Mouse (Mus musculus): ENCODE measurements at regions not wholly inside any gene's neighbourhood (a gene's known extent, or its start where the extent isn't known, plus 50 kb on each side); places are given as distances from the start of the nearest gene placed in this dataset.

DNA sequence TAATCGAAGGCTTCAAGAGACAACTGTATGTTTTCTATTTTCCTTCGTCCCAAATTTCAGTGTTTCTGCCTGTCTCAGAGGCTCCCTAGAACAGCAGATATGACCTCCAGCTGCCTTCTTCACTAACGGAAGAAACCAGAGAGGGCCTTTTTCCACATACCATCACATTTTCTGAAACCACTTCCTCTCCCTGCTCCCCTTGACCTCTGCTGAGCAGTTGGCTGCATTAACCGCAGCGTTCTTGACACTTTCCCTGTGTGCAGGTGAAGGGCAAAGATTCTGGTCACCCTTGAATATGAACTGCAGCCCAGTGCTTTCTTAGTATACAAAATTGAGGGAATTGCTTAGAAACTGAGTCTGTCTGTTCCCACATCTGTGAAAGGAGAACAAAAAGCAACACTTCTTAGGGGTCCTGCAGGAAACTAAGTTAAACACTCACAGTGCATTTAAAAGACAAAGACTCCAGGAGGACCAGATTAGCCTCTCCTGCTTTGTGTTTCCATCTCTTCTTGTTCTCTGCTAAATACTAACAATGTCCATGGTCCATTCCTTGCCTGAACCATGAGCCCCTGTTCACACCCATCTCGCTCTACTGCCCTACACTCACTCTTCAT, 98.4 kb downstream of the Akap11 start:
- no peaks in the 10 kb centered on the region for H3K9me3 ChIP-seq (ENCODE audit: control insufficient read depth, low read length)
- H3K4me2 ChIP-seq (ENCODE audit: low read length) = no peak overlapping the region
- H3K9ac ChIP-seq (ENCODE audit: low read length) = no peak overlapping the region
- H3K36me3 ChIP-seq (ENCODE audit: control insufficient read depth, insufficient read depth, low read length) = no peaks in the 10 kb centered on the region
- peaks cover 0 to 3% of the 10 kb centered on the region in 2 experiments; a peak in 1 of 4 replicates for H3K4me1 ChIP-seq (ENCODE audit: control insufficient read depth in 2 of 2, insufficient read depth in 2 of 2, low read length in 2 of 2)
- H3K4me3 ChIP-seq (ENCODE audit: control insufficient read depth in 1 of 2, insufficient read depth in 1 of 2, low read depth in 1 of 2, low read length in 2 of 2) = no peak overlapping the region
- 62% methylated on average over 6 of the region's 6 CpGs for WGBS
- no peaks in the 10 kb centered on the region for H3K27me3 ChIP-seq (ENCODE audit: control insufficient read depth, insufficient read depth, low read length)
- no peak overlapping the region for H3K27ac ChIP-seq (replicated peaks in 1 of 2; ENCODE audit: control insufficient read depth in 1 of 2, insufficient read depth in 1 of 2, low read depth in 2 of 2, low read length in 2 of 2)
- ATAC-seq (ENCODE audit: insufficient number of reproducible peaks, insufficient read depth, low FRiP score, low read depth) = no peak

DNA sequence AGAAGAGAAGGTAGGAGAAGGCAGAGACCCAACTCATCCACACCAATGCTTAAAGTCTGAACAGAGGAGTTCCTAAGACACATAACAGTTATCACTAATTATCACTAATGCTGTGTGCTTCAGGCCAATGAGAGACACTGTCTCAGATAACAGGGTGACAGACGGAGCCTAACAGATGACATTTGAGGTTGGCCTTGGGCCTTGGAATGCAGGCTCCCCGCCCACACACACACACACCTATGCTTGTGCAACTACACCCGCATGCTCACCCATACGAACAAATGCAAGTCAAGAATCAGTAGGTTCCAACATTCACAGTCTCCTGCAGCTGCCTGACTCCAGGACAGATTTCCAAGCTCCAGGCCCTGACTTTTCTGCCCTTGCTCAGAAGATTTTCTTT, 100.0 kb downstream of the Akap11 start:
- Histone ChIP-seq H3K9ac (ENCODE audit: low read length) (no peak overlapping the region), H3K9me3 (ENCODE audit: control insufficient read depth, low read length) (no peaks in the 10 kb centered on the region), H3K4me3 (ENCODE audit: control insufficient read depth in 1 of 2, insufficient read depth in 1 of 2, low read depth in 1 of 2, low read length in 2 of 2) (no peak overlapping the region), H3K4me1 (ENCODE audit: control insufficient read depth in 2 of 2, insufficient read depth in 2 of 2, low read length in 2 of 2) (peaks cover 0 to 3% of the 10 kb centered on the region in 2 experiments; a peak in 1 of 4 replicates), H3K4me2 (ENCODE audit: low read length) (no peak overlapping the region), H3K36me3 (ENCODE audit: control insufficient read depth, insufficient read depth, low read length) (no peaks in the 10 kb centered on the region), H3K27ac (replicated peaks in 1 of 2; ENCODE audit: control insufficient read depth in 1 of 2, insufficient read depth in 1 of 2, low read depth in 2 of 2, low read length in 2 of 2) (no peak overlapping the region), H3K27me3 (ENCODE audit: control insufficient read depth, insufficient read depth, low read length) (no peaks in the 10 kb centered on the region)
- no peak for ATAC-seq (ENCODE audit: insufficient number of reproducible peaks, insufficient read depth, low FRiP score, low read depth)
- 63% methylated on average over 4 of the region's 4 CpGs for WGBS

DNA sequence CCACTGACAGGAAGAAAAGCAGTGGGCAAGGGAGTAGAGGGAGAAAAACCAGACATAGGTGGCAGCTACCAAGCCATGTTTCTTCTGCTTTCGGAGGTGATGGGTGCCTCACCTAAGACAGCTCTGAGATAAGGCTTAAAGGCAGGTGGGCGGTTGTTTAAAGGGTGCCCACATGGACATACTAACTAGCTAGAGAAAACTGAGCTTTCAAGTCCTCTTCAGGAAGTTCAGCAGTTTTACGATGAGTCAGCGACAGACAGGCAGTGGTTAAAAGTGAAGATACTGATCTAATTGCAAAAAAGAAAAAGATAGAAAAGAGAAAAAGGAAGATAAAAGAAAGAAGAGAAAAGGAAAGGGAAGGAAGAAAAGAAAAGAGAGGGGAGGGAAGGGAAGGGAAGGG, 100.6 kb downstream of the Akap11 start:
- no peaks in the 10 kb centered on the region for H3K27me3 ChIP-seq (ENCODE audit: control insufficient read depth, insufficient read depth, low read length)
- H3K4me2 ChIP-seq (ENCODE audit: low read length) = no peak overlapping the region
- H3K9ac ChIP-seq (ENCODE audit: low read length) = no peak overlapping the region
- H3K4me1 ChIP-seq (ENCODE audit: control insufficient read depth in 2 of 2, insufficient read depth in 2 of 2, low read length in 2 of 2) = peaks cover 0 to 3% of the 10 kb centered on the region in 2 experiments; a peak in 1 of 4 replicates
- H3K27ac ChIP-seq (replicated peaks in 1 of 2; ENCODE audit: control insufficient read depth in 1 of 2, insufficient read depth in 1 of 2, low read depth in 2 of 2, low read length in 2 of 2) = no peak overlapping the region
- H3K36me3 ChIP-seq (ENCODE audit: control insufficient read depth, insufficient read depth, low read length) = no peaks in the 10 kb centered on the region
- WGBS = 78% methylated on average over 4 of the region's 4 CpGs
- ATAC-seq (ENCODE audit: insufficient number of reproducible peaks, insufficient read depth, low FRiP score, low read depth) = no peak
- H3K4me3 ChIP-seq (ENCODE audit: control insufficient read depth in 1 of 2, insufficient read depth in 1 of 2, low read depth in 1 of 2, low read length in 2 of 2) = no peak overlapping the region
- no peaks in the 10 kb centered on the region for H3K9me3 ChIP-seq (ENCODE audit: control insufficient read depth, low read length)

DNA sequence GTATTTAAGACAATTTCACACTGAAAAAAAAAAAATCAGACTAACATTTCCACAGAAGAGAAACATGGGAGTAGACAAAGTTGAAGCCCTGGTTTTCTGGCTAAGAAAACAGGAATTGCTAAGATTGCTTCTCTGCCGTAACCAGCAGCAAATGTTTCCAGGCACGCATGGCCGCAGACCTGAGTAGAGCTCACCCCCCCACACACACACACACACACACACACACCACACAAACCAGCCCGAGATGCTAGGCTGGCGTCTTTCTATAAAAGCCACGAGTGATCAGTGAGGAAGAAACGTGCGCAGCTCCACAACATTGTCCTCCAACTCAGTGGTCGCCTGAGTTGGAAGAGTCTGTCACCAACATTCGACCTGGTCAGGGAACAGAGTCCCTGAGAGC, 101.0 kb downstream of the Akap11 start:
- no peak for ATAC-seq (ENCODE audit: insufficient number of reproducible peaks, insufficient read depth, low FRiP score, low read depth)
- H3K27ac ChIP-seq (replicated peaks in 1 of 2; ENCODE audit: control insufficient read depth in 1 of 2, insufficient read depth in 1 of 2, low read depth in 2 of 2, low read length in 2 of 2) = no peak overlapping the region
- 0 out of 2 replicates have a peak, but pooled peaks cover under 1% of the 10 kb centered on the region for H3K9me3 ChIP-seq (ENCODE audit: control insufficient read depth, low read length)
- H3K9ac ChIP-seq (ENCODE audit: low read length) = no peak overlapping the region
- WGBS = 82% methylated on average over 10 of the region's 10 CpGs
- no peak overlapping the region for H3K4me2 ChIP-seq (ENCODE audit: low read length)
- no peak overlapping the region for H3K4me3 ChIP-seq (ENCODE audit: control insufficient read depth in 1 of 2, insufficient read depth in 1 of 2, low read depth in 1 of 2, low read length in 2 of 2)
- H3K4me1 ChIP-seq (ENCODE audit: control insufficient read depth in 2 of 2, insufficient read depth in 2 of 2, low read length in 2 of 2) = peaks cover 0 to 3% of the 10 kb centered on the region in 2 experiments; a peak in 1 of 4 replicates
- no peaks in the 10 kb centered on the region for H3K27me3 ChIP-seq (ENCODE audit: control insufficient read depth, insufficient read depth, low read length)
- H3K36me3 ChIP-seq (ENCODE audit: control insufficient read depth, insufficient read depth, low read length) = no peaks in the 10 kb centered on the region

DNA sequence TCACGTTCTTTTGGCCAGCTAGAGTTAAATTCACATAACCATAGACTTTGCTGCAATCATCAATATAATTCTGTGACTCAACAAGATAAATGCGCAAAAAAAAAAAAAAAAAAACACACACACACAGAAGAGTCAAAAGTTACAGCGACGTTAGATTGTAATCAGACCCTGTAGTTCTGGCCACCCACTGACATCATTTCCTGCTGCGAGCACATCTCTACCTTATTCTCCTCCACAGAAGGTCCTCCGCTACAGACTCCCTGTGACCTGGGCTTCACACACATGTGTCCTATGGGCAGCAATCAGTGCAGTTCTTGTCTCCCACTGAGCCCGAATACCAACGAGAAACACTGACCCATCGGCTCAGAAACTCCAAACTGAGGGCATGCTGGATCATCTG, 101.9 kb downstream of the Akap11 start:
- H3K4me3 ChIP-seq (ENCODE audit: control insufficient read depth in 1 of 2, insufficient read depth in 1 of 2, low read depth in 1 of 2, low read length in 2 of 2) = no peak overlapping the region
- H3K9me3 ChIP-seq (ENCODE audit: control insufficient read depth, low read length) = 0 out of 2 replicates have a peak, but pooled peaks cover 2% of the 10 kb centered on the region
- peaks cover 0 to 3% of the 10 kb centered on the region in 2 experiments; a peak in 1 of 4 replicates for H3K4me1 ChIP-seq (ENCODE audit: control insufficient read depth in 2 of 2, insufficient read depth in 2 of 2, low read length in 2 of 2)
- no peak for ATAC-seq (ENCODE audit: insufficient number of reproducible peaks, insufficient read depth, low FRiP score, low read depth)
- H3K27me3 ChIP-seq (ENCODE audit: control insufficient read depth, insufficient read depth, low read length) = no peaks in the 10 kb centered on the region
- no peaks in the 10 kb centered on the region for H3K36me3 ChIP-seq (ENCODE audit: control insufficient read depth, insufficient read depth, low read length)
- no peak overlapping the region for H3K27ac ChIP-seq (replicated peaks in 1 of 2; ENCODE audit: control insufficient read depth in 1 of 2, insufficient read depth in 1 of 2, low read depth in 2 of 2, low read length in 2 of 2)
- 83% methylated on average over 9 of the region's 9 CpGs for WGBS
- H3K9ac ChIP-seq (ENCODE audit: low read length) = no peak overlapping the region
- H3K4me2 ChIP-seq (ENCODE audit: low read length) = no peak overlapping the region

DNA sequence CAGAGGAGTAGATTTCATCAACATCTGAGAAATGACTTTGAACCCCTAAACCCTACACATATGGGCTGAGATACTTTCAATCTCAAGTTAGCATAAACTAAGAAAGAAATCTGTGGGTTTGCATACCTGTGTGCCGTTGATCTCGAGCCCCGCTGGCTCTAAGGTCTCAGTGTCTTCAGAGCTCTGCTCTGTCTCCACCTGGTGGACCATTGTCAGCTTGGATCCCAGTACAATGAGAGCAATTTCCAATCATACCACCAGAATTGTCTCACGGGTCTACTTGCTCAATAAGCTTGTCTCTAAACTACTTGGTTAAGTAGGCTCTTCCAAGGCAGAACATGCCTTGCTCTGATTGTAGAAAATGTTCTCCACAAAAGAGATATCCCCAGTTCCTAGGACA, 102.5 kb downstream of the Akap11 start:
- no peak for ATAC-seq (ENCODE audit: insufficient number of reproducible peaks, insufficient read depth, low FRiP score, low read depth)
- H3K9ac ChIP-seq (ENCODE audit: low read length) = no peak overlapping the region
- H3K4me1 ChIP-seq (ENCODE audit: control insufficient read depth in 2 of 2, insufficient read depth in 2 of 2, low read length in 2 of 2) = peaks cover 0 to 3% of the 10 kb centered on the region in 2 experiments; a peak in 1 of 4 replicates
- 82% methylated on average over 4 of the region's 4 CpGs for WGBS
- H3K27ac ChIP-seq (replicated peaks in 1 of 2; ENCODE audit: control insufficient read depth in 1 of 2, insufficient read depth in 1 of 2, low read depth in 2 of 2, low read length in 2 of 2) = no peak overlapping the region
- no peaks in the 10 kb centered on the region for H3K27me3 ChIP-seq (ENCODE audit: control insufficient read depth, insufficient read depth, low read length)
- no peak overlapping the region for H3K4me3 ChIP-seq (ENCODE audit: control insufficient read depth in 1 of 2, insufficient read depth in 1 of 2, low read depth in 1 of 2, low read length in 2 of 2)
- no peaks in the 10 kb centered on the region for H3K36me3 ChIP-seq (ENCODE audit: control insufficient read depth, insufficient read depth, low read length)
- no peak overlapping the region for H3K4me2 ChIP-seq (ENCODE audit: low read length)
- 0 out of 2 replicates have a peak, but pooled peaks cover 2% of the 10 kb centered on the region for H3K9me3 ChIP-seq (ENCODE audit: control insufficient read depth, low read length)

DNA sequence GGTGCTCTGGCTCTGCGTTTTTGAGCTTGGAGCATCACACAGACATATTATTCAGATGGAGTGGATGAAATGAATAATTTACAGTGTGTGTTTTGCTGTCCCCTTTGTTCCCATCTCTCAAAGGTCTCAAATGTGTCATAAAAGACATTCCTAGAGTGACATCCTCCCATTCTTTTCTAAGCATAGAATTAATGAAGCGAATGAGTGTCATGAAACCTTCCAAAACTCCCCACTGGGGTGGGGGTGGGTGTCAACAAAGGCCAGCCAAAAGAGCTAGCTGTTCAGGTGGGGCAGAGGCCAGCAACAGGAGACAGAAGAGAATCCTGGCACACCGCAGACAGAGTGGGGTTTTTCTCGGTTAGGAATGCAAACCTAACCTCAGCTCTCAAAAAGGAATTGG, 104.1 kb downstream of the Akap11 start:
- H3K4me1 ChIP-seq (ENCODE audit: control insufficient read depth in 2 of 2, insufficient read depth in 2 of 2, low read length in 2 of 2) = peaks cover 0 to 3% of the 10 kb centered on the region in 2 experiments; a peak in 1 of 4 replicates
- no peaks in the 10 kb centered on the region for H3K36me3 ChIP-seq (ENCODE audit: control insufficient read depth, insufficient read depth, low read length)
- no peak for ATAC-seq (ENCODE audit: insufficient number of reproducible peaks, insufficient read depth, low FRiP score, low read depth)
- 76% methylated on average over 4 of the region's 4 CpGs for WGBS
- 0 out of 2 replicates have a peak, but pooled peaks cover 2% of the 10 kb centered on the region for H3K9me3 ChIP-seq (ENCODE audit: control insufficient read depth, low read length)
- H3K4me2 ChIP-seq (ENCODE audit: low read length) = no peak overlapping the region
- H3K27me3 ChIP-seq (ENCODE audit: control insufficient read depth, insufficient read depth, low read length) = no peaks in the 10 kb centered on the region
- H3K27ac ChIP-seq (replicated peaks in 1 of 2; ENCODE audit: control insufficient read depth in 1 of 2, insufficient read depth in 1 of 2, low read depth in 2 of 2, low read length in 2 of 2) = no peak overlapping the region
- H3K4me3 ChIP-seq (ENCODE audit: control insufficient read depth in 1 of 2, insufficient read depth in 1 of 2, low read depth in 1 of 2, low read length in 2 of 2) = no peak overlapping the region
- H3K9ac ChIP-seq (ENCODE audit: low read length) = no peak overlapping the region

DNA sequence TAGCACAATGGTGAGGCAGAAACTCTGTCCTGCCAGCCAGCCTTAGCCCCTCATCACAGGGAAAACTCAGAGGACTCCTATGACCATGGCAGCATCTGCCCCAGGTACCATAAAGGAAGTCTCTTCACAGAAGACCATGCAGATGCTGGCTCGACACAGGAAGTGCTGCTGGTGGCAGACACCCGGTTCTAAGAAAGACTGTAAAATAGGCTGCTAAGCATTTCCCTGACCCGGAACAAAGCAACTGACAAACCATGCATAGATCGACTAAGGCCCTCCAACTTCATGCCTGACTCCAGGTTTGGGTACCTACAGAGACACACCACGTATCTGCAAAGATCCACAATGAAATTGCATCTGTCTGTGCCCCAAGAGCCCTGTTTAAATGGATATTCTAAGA, 104.7 kb downstream of the Akap11 start:
- no peak for ATAC-seq (ENCODE audit: insufficient number of reproducible peaks, insufficient read depth, low FRiP score, low read depth)

More for the DNA sequence above, 104.7 kb downstream of the Akap11 start:
- Histone ChIP-seq H3K9me3 (ENCODE audit: control insufficient read depth, low read length) (0 out of 2 replicates have a peak, but pooled peaks cover 2% of the 10 kb centered on the region), H3K4me3 (ENCODE audit: control insufficient read depth in 1 of 2, insufficient read depth in 1 of 2, low read depth in 1 of 2, low read length in 2 of 2) (no peak overlapping the region), H3K9ac (ENCODE audit: low read length) (no peak overlapping the region), H3K4me2 (ENCODE audit: low read length) (no peak overlapping the region), H3K27ac (replicated peaks in 1 of 2; ENCODE audit: control insufficient read depth in 1 of 2, insufficient read depth in 1 of 2, low read depth in 2 of 2, low read length in 2 of 2) (no peak overlapping the region), H3K27me3 (ENCODE audit: control insufficient read depth, insufficient read depth, low read length) (no peaks in the 10 kb centered on the region), H3K4me1 (ENCODE audit: control insufficient read depth in 2 of 2, insufficient read depth in 2 of 2, low read length in 2 of 2) (peaks cover 0 to 2% of the 10 kb centered on the region in 2 experiments; a peak in 1 of 4 replicates), H3K36me3 (ENCODE audit: control insufficient read depth, insufficient read depth, low read length) (no peaks in the 10 kb centered on the region)
- 67% methylated on average over 5 of the region's 5 CpGs for WGBS
